Mouse (Mus musculus): ENCODE measurements around the gene Rpl6. TPM values are rescaled to one million over a fixed set of nuclear protein-coding genes. Genes with fewer than 3 reads are reported as not detected.

Gene Rpl6
- total and polyA plus RNA-seq, 2 experiments from 2014 or later = 362 to 463 TPM

DNA sequence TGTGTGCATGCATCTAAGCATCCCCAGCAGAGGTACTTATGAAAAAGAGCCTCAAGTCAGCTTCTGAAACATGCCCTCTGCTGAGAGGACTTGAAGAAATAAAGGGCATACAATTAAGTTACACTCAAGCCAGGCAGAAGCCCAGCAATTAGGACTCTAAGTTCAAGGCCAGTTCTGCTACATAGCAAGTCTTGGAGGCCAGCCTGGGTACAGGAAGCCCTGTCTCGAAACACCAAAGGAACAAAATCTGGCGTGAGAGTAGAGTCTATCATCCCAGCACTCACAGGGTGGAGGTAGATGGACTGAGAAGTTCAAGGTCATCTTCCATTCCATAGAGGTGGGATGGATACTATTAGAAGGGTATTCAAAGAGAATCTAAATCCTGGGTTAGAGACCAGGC, 19.9 kb upstream of the Rpl6 start:
- H3K9ac ChIP-seq (replicated peaks; ENCODE audit: low read length, poor library complexity, severe bottlenecking) = no peak overlapping the region
- whole genome bisulfite sequencing = 85% methylated on average over 2 of the region's 2 CpGs
- H3K36me3 ChIP-seq (ENCODE audit: insufficient read depth, low read length) = no peaks in the 10 kb centered on the region
- no peak for TF ChIP-seq CTCF (IDR thresholded peaks at IDR 0.05)
- H3K27me3 ChIP-seq (ENCODE audit: insufficient read depth, low read length) = no peaks in the 10 kb centered on the region
- H3K4me1 ChIP-seq (ENCODE audit: insufficient read depth, low read length) = peaks cover 13% of the 10 kb centered on the region; the same call in 1 of the 2 replicates
- no peak overlapping the region for H3K4me2 ChIP-seq (ENCODE audit: low read depth, low read length, poor library complexity, severe bottlenecking)
- ATAC-seq (ENCODE audit: low FRiP score) = no peak
- H3K4me3 ChIP-seq (ENCODE audit: low read depth, low read length) = no peak overlapping the region
- H3K27ac ChIP-seq (ENCODE audit: low read depth, low read length) = no peak overlapping the region
- DNase-seq (ENCODE audit: low spot score) = no peak
- H3K9me3 ChIP-seq (ENCODE audit: low read length) = no peaks in the 10 kb centered on the region

DNA sequence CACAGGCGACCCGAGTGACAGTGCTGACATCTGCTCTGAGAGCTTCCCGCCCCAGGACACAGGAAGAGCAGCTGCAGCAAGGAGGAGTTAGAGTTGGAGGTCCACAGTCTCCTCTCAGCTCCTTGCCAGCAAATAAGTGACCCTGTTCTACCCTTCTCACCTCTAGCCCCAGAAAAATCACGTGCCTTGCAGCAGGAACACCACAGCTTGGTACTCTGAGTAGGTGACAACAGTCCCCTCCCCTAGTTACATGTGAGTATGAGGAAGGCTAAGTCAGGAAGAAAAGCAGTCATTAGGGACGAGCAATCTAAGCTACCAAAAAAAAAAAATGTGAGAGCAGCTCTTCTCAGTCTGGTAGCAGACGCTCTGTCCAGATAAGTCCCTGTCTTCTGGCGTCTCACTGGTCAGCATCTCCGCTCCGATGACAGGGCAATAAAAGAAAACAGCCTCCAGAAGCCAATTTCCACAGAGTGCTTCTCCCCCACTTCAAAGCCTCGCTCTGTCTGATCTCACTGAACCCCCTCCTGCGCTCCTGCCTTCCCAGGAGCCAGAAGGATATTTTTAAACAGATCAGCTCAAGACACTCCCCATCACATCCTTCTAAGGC, 19.2 kb upstream of the Rpl6 start:
- H3K9ac ChIP-seq (replicated peaks; ENCODE audit: low read length, poor library complexity, severe bottlenecking) = no peak overlapping the region
- ATAC-seq (ENCODE audit: low FRiP score) = no peak

DNA sequence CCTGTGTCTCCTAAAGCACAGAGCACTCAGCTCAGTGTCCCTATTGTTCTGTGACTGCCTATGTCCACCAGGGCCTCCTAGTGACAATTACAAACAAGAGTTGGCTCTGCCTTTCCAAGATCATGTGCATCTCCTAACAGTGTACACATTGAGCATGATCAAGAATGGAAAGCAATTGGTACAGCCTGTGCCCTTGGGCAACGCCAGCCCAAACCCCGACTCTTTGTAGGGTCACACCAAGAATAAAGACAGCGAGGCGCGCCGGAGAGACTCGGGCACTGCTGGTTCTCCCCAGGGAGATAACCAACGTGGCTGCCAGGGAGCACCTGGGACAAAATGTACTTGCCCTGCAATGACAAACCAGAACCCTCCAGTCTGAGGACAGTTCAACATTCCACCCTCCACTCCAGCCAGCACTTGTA, 16.7 kb upstream of the Rpl6 start:
- Histone ChIP-seq H3K27me3 (ENCODE audit: insufficient read depth, low read length) (no peaks in the 10 kb centered on the region), H3K36me3 (ENCODE audit: insufficient read depth, low read length) (no peaks in the 10 kb centered on the region), H3K4me3 (ENCODE audit: low read depth, low read length) (no peak overlapping the region), H3K9me3 (ENCODE audit: low read length) (no peaks in the 10 kb centered on the region), H3K27ac (ENCODE audit: low read depth, low read length) (no peak overlapping the region), H3K4me2 (ENCODE audit: low read depth, low read length, poor library complexity, severe bottlenecking) (no peak overlapping the region), H3K4me1 (ENCODE audit: insufficient read depth, low read length) (peaks cover 14% of the 10 kb centered on the region; the same call in 1 of the 2 replicates), H3K9ac (replicated peaks; ENCODE audit: low read length, poor library complexity, severe bottlenecking) (no peak overlapping the region)
- no peak for TF ChIP-seq CTCF (IDR thresholded peaks at IDR 0.05)
- DNase-seq (ENCODE audit: low spot score) = no peak
- ATAC-seq (ENCODE audit: low FRiP score) = no peak
- WGBS = 69% methylated on average over 8 of the region's 8 CpGs

More for the DNA sequence above, 19.2 kb upstream of the Rpl6 start:
- H3K27me3 ChIP-seq (ENCODE audit: insufficient read depth, low read length) = no peaks in the 10 kb centered on the region
- DNase-seq (ENCODE audit: low spot score) = peak; percentile 27
- no peak overlapping the region for H3K4me2 ChIP-seq (ENCODE audit: low read depth, low read length, poor library complexity, severe bottlenecking)
- no peak overlapping the region for H3K4me3 ChIP-seq (ENCODE audit: low read depth, low read length)
- H3K4me1 ChIP-seq (ENCODE audit: insufficient read depth, low read length) = peaks cover 14% of the 10 kb centered on the region; the same call in 1 of the 2 replicates
- no peaks in the 10 kb centered on the region for H3K36me3 ChIP-seq (ENCODE audit: insufficient read depth, low read length)
- TF ChIP-seq CTCF (IDR thresholded peaks at IDR 0.05) = no peak
- H3K9me3 ChIP-seq (ENCODE audit: low read length) = no peaks in the 10 kb centered on the region
- no peak overlapping the region for H3K27ac ChIP-seq (ENCODE audit: low read depth, low read length)
- WGBS = 31% methylated on average over 11 of the region's 11 CpGs

DNA sequence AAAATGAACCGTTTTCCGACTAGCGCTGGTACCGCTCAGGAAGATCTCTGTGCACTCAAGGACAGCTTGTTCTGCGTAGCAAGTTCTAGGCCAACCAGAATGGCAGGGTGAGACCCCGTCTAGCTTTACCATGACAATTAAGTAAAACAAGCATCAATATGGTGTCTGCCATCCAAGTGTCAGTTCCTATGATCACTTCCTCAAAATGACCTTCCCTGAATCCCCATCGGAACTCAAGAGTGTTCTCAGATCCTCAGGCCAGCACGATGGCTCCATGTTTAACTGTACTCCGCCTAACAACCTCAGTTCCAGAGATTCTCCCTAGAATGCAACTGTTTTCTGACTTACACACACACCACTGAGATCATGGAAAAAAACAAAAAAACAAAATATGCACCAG, 16.0 kb upstream of the Rpl6 start:
- Histone ChIP-seq H3K4me2 (ENCODE audit: low read depth, low read length, poor library complexity, severe bottlenecking) (no peak overlapping the region), H3K27me3 (ENCODE audit: insufficient read depth, low read length) (no peaks in the 10 kb centered on the region), H3K9ac (replicated peaks; ENCODE audit: low read length, poor library complexity, severe bottlenecking) (no peak overlapping the region), H3K4me3 (ENCODE audit: low read depth, low read length) (no peak overlapping the region), H3K4me1 (ENCODE audit: insufficient read depth, low read length) (peaks cover 14% of the 10 kb centered on the region; the same call in 1 of the 2 replicates), H3K27ac (ENCODE audit: low read depth, low read length) (no peak overlapping the region), H3K9me3 (ENCODE audit: low read length) (no peaks in the 10 kb centered on the region), H3K36me3 (ENCODE audit: insufficient read depth, low read length) (no peaks in the 10 kb centered on the region)
- 91% methylated on average over 9 of the region's 9 CpGs for WGBS
- TF ChIP-seq CTCF (IDR thresholded peaks at IDR 0.05) = no peak
- ATAC-seq (ENCODE audit: low FRiP score) (no peak), DNase-seq (ENCODE audit: low spot score) (no peak)

DNA sequence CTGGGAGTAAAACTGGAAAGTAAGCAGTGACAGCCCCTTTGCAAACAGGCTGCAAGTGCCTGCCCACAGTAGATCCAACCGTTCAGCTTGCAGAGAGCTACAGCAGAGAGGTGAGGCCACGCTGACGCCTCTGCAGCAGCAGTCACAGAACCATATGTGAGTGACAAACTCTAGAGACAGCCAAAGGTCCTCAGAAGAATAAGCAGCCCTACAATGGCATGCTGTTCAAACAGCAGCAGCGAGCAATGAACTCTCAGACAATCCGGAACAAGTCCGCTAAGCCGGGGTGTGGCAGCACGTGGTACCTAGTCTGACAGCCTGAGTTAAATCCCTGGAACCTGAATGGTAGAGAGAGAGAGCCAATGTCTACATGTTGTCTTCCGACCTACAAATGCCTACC, 15.1 kb upstream of the Rpl6 start:
- DNase-seq (ENCODE audit: low spot score) = no peak
- 72% methylated on average over 9 of the region's 9 CpGs for WGBS
- no peaks in the 10 kb centered on the region for H3K36me3 ChIP-seq (ENCODE audit: insufficient read depth, low read length)
- no peak overlapping the region for H3K27ac ChIP-seq (ENCODE audit: low read depth, low read length)
- H3K9ac ChIP-seq (replicated peaks; ENCODE audit: low read length, poor library complexity, severe bottlenecking) = no peak overlapping the region
- no peak for TF ChIP-seq CTCF (IDR thresholded peaks at IDR 0.05)
- H3K4me3 ChIP-seq (ENCODE audit: low read depth, low read length) = no peak overlapping the region
- H3K4me2 ChIP-seq (ENCODE audit: low read depth, low read length, poor library complexity, severe bottlenecking) = no peak overlapping the region
- ATAC-seq (ENCODE audit: low FRiP score) = no peak
- no peaks in the 10 kb centered on the region for H3K27me3 ChIP-seq (ENCODE audit: insufficient read depth, low read length)
- no peaks in the 10 kb centered on the region for H3K9me3 ChIP-seq (ENCODE audit: low read length)
- H3K4me1 ChIP-seq (ENCODE audit: insufficient read depth, low read length) = peaks cover 14% of the 10 kb centered on the region; the same call in 1 of the 2 replicates

DNA sequence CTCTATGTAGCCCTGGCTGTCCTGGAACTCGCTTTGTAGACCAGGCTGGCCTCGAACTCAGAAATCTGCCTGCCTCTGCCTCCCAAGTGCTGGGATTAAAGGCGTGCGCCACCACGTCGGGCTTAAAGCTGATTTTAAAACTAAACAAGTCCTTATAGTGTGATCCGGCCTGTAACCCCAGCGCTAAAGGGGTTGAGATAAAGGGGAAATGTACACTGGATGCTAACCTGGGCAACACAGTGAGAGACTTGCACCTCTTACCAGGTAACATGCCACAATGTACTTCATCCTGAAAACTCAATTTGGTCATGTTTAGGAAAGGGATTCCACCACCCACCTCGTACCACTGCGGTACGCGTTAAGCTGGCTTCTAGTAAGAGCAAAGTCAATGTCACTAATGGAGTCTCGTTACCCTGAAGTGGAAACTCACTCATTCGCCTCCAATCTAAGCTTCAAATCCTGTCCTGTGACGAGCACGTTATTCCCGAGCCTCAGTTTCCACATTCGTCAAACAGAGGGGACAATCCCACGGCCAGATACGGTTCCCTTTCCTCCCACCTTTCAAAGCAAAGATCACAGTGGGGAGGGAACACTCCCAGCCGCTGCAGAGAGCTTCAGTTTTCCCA, 14.0 kb upstream of the Rpl6 start:
- Histone ChIP-seq H3K4me3 (ENCODE audit: low read depth, low read length) (peak overlapping the region; percentile 95), H3K9ac (replicated peaks; ENCODE audit: low read length, poor library complexity, severe bottlenecking) (peak overlapping the region; percentile 96), H3K4me1 (ENCODE audit: insufficient read depth, low read length) (peaks cover 14% of the 10 kb centered on the region; the same call in 1 of the 2 replicates), H3K36me3 (ENCODE audit: insufficient read depth, low read length) (no peaks in the 10 kb centered on the region), H3K4me2 (ENCODE audit: low read depth, low read length, poor library complexity, severe bottlenecking) (peak overlapping the region; percentile 81), H3K27ac (ENCODE audit: low read depth, low read length) (peak overlapping the region; percentile 84; the same call in 1 of the 2 replicates), H3K27me3 (ENCODE audit: insufficient read depth, low read length) (no peaks in the 10 kb centered on the region), H3K9me3 (ENCODE audit: low read length) (no peaks in the 10 kb centered on the region)
- DNase-seq (ENCODE audit: low spot score) (no peak), ATAC-seq (ENCODE audit: low FRiP score) (no peak)
- WGBS = 32% methylated on average over 21 of the region's 21 CpGs
- TF ChIP-seq CTCF (IDR thresholded peaks at IDR 0.05) = no peak
